Mouse (Mus musculus) lung, postnatal 25 days (tissue): ENCODE results near the gene Hexa.
A peak's percentile ranks its signal among the peaks of the same experiment; 100 is the strongest.

Source experiments
- DNase-seq: peaks from one replicate; pipeline ENCODE4 v3.0.0; 2022; ENCODE audit warnings: low spot score

Hexa gene

GRCm38 (mm10) chr9:59539441-59540137 is at the start of gene Hexa, which contains the start of gene Tmem202:
TSS of gene Hexa (plus strand) at chr9:59539540.
TSS of gene Tmem202 (minus strand) at chr9:59539847.
- peak; percentile 78 for DNase-seq

GRCm38 (mm10) chr9:59508146-59508545 is 31.2 kb upstream of the Hexa start:
- DNase-seq: no peak

- DNase-seq: no peak
Observed at GRCm38 (mm10) chr9:59512381-59512780, 27.0 kb upstream of the Hexa start.

GRCm38 (mm10) chr9:59515069-59515468 is 24.3 kb upstream of the Hexa start:
- DNase-seq: no peak

- DNase-seq: no peak
Observed at GRCm38 (mm10) chr9:59517127-59517526, 22.2 kb upstream of the Hexa start.

GRCm38 (mm10) chr9:59518976-59519375 is 20.4 kb upstream of the Hexa start:
- DNase-seq: no peak

DNA sequence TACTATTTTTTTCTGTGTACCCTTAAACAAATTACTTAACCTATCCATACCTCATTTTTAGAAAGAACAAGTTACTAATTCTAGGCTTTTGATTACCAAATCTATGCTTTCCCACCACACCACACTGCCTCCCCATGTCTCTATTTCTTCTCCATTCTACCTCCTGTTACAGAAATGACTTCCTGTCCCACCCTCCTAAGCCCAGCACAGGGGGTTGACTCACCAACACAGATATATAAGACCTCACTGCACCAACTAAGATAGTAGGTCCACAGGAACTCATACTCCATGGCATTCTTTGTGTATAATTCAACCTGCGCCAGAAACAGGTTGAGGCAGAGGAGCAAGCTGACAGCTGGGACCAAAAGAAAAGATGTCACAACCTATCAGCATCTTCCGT is 19.9 kb upstream of the Hexa start:
- no peak for DNase-seq

DNA sequence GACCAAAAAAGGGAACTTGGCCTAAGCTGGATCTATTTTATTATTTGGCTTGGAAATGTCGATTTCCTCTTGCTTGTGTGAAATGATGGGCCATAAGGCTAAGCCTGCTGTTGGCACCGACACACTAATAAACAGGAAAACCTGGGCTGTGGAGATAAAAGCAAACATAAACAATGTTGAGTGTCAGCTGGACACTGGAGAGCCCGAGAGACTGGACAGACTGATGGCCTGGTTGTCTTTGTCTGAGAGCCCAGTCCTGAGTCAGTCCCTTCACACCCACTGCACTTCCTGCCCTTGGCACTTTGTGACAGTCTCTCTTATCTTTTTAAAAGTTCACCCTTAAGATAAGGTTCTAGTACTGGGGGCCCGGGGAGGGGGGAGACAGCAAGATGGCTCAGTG is 16.4 kb upstream of the Hexa start:
- DNase-seq: peak; percentile 70

GRCm38 (mm10) chr9:59526727-59527126 is 12.6 kb upstream of the Hexa start:
- no peak for DNase-seq

DNA sequence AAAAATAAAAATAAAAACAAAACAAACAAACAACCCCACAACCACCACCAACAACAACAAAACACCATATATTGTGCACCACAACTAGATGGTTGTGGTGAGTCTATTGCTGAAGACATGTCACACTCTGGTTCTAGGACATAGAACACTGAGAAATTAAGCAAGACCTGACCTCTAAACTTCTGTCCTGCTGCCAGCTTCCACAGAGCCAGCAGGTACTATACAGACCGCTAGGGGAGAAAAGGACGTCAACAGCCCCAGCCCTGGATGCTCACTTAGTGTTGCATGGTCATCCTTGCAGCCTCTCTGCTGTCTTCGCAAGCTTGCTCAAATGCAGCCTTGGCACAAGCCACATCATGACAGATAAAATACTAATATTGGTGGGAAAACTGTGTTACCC is 11.8 kb upstream of the Hexa start:
- no peak for DNase-seq

DNA sequence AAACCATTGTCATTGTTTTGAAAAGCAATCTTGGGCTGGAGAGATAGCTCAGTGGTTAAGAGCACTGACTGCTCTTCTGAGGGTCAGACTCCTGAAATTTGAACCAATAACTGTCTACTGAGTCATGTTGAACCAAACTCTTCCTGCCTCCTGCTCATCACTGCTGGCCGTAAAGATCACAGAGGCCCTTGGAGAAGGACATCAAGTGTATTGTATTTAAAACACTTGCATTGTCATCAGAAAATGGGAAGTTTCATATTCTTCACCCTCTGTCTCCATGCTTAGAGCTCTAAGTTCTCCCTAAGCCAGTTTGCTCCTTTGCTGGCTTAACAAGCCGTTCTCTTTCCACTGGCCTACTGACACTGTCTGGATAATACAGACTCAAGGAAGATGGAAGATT is 11.1 kb upstream of the Hexa start:
- no peak for DNase-seq

DNA sequence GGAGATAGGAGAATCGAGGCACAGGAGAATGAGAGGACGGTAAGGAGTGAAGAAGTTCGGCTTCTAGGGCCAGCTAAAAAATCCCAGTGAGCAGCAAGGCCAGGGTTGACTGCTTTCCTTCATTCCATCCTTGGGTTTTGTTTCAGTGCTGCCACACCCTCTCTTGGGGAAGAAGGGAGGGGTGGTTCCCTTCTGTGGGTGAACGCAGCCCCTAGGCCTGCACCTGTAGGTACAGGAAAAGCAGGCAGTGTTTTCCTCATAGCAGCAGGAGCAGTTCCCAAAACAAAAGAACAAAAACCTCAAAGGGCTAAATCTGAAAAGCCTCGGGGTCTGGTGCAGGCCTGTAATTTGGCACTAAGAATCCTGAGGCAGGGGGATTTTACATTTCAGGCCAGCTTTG is 7.7 kb upstream of the Hexa start:
- no peak for DNase-seq

- no peak for DNase-seq
Observed at GRCm38 (mm10) chr9:59533422-59533821, 5.9 kb upstream of the Hexa start.

GRCm38 (mm10) chr9:59533889-59534288 is 5.5 kb upstream of the Hexa start:
- DNase-seq: peak; percentile 73

- peak; percentile 71 for DNase-seq
Observed at GRCm38 (mm10) chr9:59537651-59538050, 1.7 kb upstream of the Hexa start.

DNA sequence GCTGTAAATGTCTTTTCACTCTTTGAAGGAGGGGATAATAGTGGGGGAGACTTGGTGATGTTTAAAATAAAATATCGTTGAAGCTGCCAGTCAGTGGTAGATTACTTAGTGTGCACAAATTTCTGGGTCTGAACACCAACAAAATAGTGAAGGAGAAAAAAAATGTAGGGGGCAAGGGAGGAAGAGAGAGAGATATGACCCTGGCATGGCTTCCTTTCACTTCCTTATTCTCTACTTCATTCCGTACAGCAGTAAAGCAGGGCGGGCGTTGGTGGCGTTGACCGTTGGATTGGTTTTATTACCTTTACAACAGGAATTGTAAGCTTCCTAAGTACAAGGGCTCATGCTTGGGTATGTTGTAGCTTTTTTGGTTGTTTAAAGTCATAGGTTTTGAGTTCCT is 2.3 kb downstream of the Hexa start:
- no peak for DNase-seq

DNA sequence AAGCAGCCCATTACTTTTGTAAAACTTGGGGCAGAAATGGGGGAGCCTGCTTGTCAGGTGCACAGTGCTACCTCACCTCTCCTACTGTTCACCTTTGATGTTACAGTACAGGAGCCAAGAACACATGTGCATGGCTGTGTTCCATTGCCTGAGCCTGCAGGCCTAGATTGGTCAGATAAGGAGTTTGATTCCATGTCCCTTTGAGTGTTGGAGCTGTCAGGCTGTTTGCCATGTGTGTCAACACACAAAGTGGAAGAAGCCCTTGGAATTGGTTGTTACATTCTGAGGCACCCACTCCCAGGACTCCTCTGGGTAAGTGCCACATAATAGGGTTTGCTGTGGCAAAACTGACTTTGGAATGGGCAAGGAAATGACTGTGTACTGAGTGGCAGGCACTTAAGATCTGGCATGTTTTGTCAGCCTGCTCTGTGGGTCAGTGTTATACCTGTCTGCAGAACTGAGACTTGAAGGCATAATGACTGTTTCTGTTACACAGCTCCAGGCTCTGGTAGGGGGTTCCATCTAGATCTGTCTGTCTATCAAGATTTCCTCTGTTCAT is 3.5 kb downstream of the Hexa start:
- peak; percentile 29 for DNase-seq

GRCm38 (mm10) chr9:59544739-59545138 is 5.4 kb downstream of the Hexa start:
- DNase-seq: no peak

GRCm38 (mm10) chr9:59547869-59548268 is 8.5 kb downstream of the Hexa start:
- no peak for DNase-seq

DNA sequence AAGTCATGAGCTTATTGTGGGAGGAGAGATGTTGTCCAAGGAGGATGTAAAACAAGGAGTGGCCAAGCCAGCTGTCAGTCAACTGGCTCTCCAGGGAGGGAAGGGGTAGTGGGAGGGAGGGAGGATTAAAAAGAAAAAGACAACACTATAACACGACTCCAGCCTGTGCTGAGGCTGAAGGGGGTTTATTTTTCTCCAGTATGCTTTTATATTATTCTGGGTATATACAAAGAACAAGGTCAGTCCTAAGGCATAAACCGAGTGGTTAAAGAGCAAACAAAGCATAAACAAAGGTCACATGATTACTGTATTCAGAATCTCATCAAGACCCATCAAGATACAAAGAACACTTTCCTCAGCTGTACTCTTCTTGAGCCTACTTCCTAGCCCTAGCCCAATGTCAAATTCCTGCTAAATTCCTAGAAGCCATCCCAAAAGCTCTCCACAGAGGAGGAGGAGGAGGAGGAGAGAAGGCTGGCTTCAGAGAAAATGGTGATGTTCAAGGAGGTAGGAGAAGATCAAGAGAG is 9.7 kb downstream of the Hexa start:
- DNase-seq: no peak

GRCm38 (mm10) chr9:59550077-59550476 is 10.7 kb downstream of the Hexa start:
- no peak for DNase-seq

- no peak for DNase-seq
Observed at GRCm38 (mm10) chr9:59551017-59551416, 11.7 kb downstream of the Hexa start.

- peak; percentile 62 for DNase-seq
Observed at GRCm38 (mm10) chr9:59551620-59552031, 12.3 kb downstream of the Hexa start.

DNA sequence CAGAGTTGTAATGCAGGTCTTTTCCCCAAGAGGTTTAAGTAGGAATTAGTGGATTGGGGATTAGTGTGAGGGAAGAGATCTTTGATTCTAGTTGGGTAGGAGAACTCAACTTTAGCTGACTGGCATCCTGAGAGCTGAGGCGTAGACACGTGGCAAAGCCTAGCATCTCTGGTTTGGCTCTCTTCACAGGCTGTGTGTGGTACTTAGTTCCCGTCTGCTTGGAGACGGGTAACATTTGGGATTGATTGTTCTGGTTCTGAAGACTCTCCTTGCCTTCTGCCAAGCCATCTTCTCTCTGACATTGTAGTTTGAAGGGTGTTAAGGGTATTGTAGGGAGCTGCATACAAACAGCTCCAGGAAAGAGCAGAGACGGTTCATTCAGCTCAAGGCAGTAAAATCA is 13.3 kb downstream of the Hexa start:
- no peak for DNase-seq
